Mouse (Mus musculus) liver, embryonic 12.5 days (tissue): ENCODE measurements around the gene Icam5. TPM values are rescaled to one million over a fixed set of nuclear protein-coding genes. Genes with fewer than 3 reads are reported as not detected.

Experiments used
- ATAC-seq: fragments of 200-750 bp; cut with Nextera tagmentation; 2 replicates; pipeline ENCODE4 v1.8.0; 2017; ENCODE audit warnings: moderate number of reproducible peaks, mild to moderate bottlenecking, moderate library complexity
- H3K27ac ChIP-seq: fragments of 300-500 bp; sonication (generic); 2 replicates; pipeline ENCODE4 v1.5.1; 2016; ENCODE audit warnings: mild to moderate bottlenecking
- H3K27me3 ChIP-seq: fragments of 300-500 bp; sonication (generic); replicated peaks from 2 replicates; pipeline ENCODE4 v1.6.1; 2016; ENCODE audit warnings: mild to moderate bottlenecking, moderate library complexity
- H3K36me3 ChIP-seq: fragments of 300-500 bp; sonication (generic); 2 replicates; pipeline ENCODE4 v1.6.1; 2016; ENCODE audit warnings: mild to moderate bottlenecking, moderate library complexity
- H3K4me1 ChIP-seq: fragments of 300-500 bp; sonication (generic); 2 replicates; pipeline ENCODE4 v1.6.1; 2016
- H3K4me2 ChIP-seq: fragments of 300-500 bp; sonication (generic); 2 replicates; pipeline ENCODE4 v1.6.1; 2016; ENCODE audit warnings: mild to moderate bottlenecking, moderate library complexity
- H3K4me3 ChIP-seq: fragments of 300-500 bp; sonication (generic); 2 replicates; pipeline ENCODE4 v1.5.1; 2016; ENCODE audit warnings: mild to moderate bottlenecking, moderate library complexity
- H3K9ac ChIP-seq: fragments of 300-500 bp; sonication (generic); 2 replicates; pipeline ENCODE4 v1.6.1; 2016; ENCODE audit warnings: mild to moderate bottlenecking, moderate library complexity
- H3K9me3 ChIP-seq: fragments of 300-500 bp; sonication (generic); replicated peaks from 2 replicates; pipeline ENCODE4 v1.6.1; 2016; ENCODE audit warnings: mild to moderate bottlenecking, moderate library complexity
- WGBS: fragments of 180-500 bp; shearing (Covaris S2); methylation state at CpG from one replicate; pipeline ENCODE4 v1.1.7; 2016; ENCODE audit not compliant: insufficient replicate concordance; 5-methylcytosine and 5-hydroxymethylcytosine counted together
- microRNA counts: library from miRNA; unstranded; fragments of <30 nt; microRNA quantifications from one replicate; lab custom pipeline; 2017
- microRNA-seq: library from miRNA; unstranded; fragments of <30 nt; microRNA quantifications from one replicate; pipeline ENCODE4, GENCODE M21; 2017
- polyA plus RNA-seq: library from polyadenylated mRNA; unstranded; fragments of >200 nt; fragmentation: Nextera tagmentation; extraction: Ambion mirVana; gene quantifications from 2 replicates; pipeline ENCODE4 v1.2.1, GENCODE M21; 2016

Icam5 gene
- polyA plus RNA-seq, 1 experiment from 2014 or later: 0.42 TPM

DNA sequence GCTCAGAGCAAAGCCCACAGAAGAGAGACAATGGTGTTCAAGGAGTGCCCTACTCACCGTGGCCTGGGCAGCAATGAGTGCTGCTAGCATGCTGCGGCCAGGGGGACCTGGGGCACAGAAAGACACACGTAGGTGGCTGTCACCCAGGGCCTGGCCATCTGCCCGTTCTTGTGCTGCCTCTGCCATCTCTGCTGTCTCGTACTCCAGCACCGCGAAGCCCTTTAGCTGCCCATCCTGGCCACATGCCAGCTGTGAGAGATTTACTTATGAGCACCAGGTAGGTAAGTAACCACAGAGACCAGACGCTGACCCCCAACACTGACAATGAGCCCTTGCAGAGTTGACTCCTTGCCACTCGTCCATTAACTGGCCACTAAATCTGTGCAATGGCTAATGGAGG lies 49.3 kb downstream of the Icam5 start:
- Histone ChIP-seq H3K9me3 (no peaks in the 10 kb centered on the region), H3K36me3 (peaks cover 97% of the 10 kb centered on the region), H3K27ac (no peak overlapping the region), H3K9ac (no peak overlapping the region), H3K4me1 (peaks cover 15% of the 10 kb centered on the region), H3K4me2 (no peak overlapping the region), H3K27me3 (no peaks in the 10 kb centered on the region), H3K4me3 (no peak overlapping the region)
- no peak for ATAC-seq
- WGBS: 82% methylated on average over 9 of the region's 9 CpGs

DNA sequence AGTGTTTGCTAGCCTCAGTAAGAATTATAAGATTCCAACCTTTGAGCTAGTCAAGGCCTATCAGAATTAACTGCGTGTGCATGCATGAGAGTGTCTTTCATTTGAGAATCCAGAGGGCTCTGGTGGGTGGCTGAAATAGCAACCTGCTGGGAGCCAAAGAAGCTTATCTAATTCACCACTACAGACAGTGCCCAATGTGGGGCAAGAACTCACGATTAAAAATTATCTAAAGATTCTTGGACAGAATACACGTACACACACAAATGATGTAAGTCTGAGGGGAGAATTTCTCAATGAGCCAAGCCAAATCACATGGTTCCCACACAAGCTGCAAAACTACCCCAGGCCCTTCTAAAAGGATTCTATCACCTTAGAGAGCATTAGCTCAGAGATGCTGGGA lies 51.5 kb downstream of the Icam5 start:
- Histone ChIP-seq H3K36me3 (peaks cover 97% of the 10 kb centered on the region), H3K4me3 (no peak overlapping the region), H3K9me3 (no peaks in the 10 kb centered on the region), H3K4me1 (peaks cover 25% of the 10 kb centered on the region), H3K9ac (no peak overlapping the region), H3K27ac (no peak overlapping the region), H3K4me2 (no peak overlapping the region), H3K27me3 (no peaks in the 10 kb centered on the region)
- 52% methylated on average over 3 of the region's 3 CpGs for WGBS
- 0 out of 2 replicates have a peak, but pooled peaks have one; percentile 49 for ATAC-seq

MicroRNA genes within 50 kb of the gene (microRNA counts, 519-probe panel; counts per million panel counts)
- 4,826 counts per million, percentile 84 among the panel's probes with 10 or more counts for microRNA mmu-miR-1900 (lab: Ali Mortazavi, UCI)

Small RNA genes within 50 kb of the gene (microRNA-seq; reads per million reads assigned to microRNA genes)
- gene Mir1900 (not detected), gene Mir7082 (1.1 reads per million)

Other genes starting within 250 kb of the Icam5 start
- gene Col5a3, start 217.0 kb upstream of the Icam5 start, polyA plus RNA-seq: 0.02 and 0.06 TPM in 2 replicates
- not detected in 2 replicates for gene Rdh8, start 213.6 kb upstream of the Icam5 start, polyA plus RNA-seq
- 7.9 TPM in 2 replicates for gene A230050P20Rik, start 163.4 kb upstream of the Icam5 start, polyA plus RNA-seq
- 10.5 and 11.3 TPM in 2 replicates for gene Angptl6, start 152.3 kb upstream of the Icam5 start, polyA plus RNA-seq
- 124 and 132 TPM in 2 replicates for gene Ppan, start 143.9 kb upstream of the Icam5 start, polyA plus RNA-seq
- 303 and 313 TPM in 2 replicates for gene Eif3g, start 133.4 kb upstream of the Icam5 start, polyA plus RNA-seq
- gene Dnmt1, start 72.2 kb upstream of the Icam5 start, polyA plus RNA-seq: 97.3 and 101 TPM in 2 replicates
- gene S1pr2, start 55.3 kb upstream of the Icam5 start, polyA plus RNA-seq: 6.6 and 6.7 TPM in 2 replicates
- gene Mrpl4, start 29.3 kb upstream of the Icam5 start, polyA plus RNA-seq: 89.3 and 91.4 TPM in 2 replicates
- gene Icam1, start 16.1 kb upstream of the Icam5 start, polyA plus RNA-seq: 9.9 TPM in 2 replicates
- 231 and 238 TPM in 2 replicates for gene Icam4, start 2.7 kb upstream of the Icam5 start, polyA plus RNA-seq
- 0.62 TPM in 1 of 2 replicates, not detected in the other for gene Zglp1, start 35.0 kb downstream of the Icam5 start, polyA plus RNA-seq
- gene Gm49373, start 41.0 kb downstream of the Icam5 start, polyA plus RNA-seq: 0.77 and 0.98 TPM in 2 replicates
- 48.7 and 49.6 TPM in 2 replicates for gene Fdx1l, start 41.5 kb downstream of the Icam5 start, polyA plus RNA-seq
- gene Gm38431, start 59.9 kb downstream of the Icam5 start, polyA plus RNA-seq: 1.2 and 2.1 TPM in 2 replicates
- 39.8 and 43.8 TPM in 2 replicates for gene Raver1, start 59.9 kb downstream of the Icam5 start, polyA plus RNA-seq
- 8.5 and 10.4 TPM in 2 replicates for gene Tyk2, start 99.2 kb downstream of the Icam5 start, polyA plus RNA-seq
- gene Cdc37, start 117.9 kb downstream of the Icam5 start, polyA plus RNA-seq: 221 and 228 TPM in 2 replicates
- gene Pde4a, start 133.6 kb downstream of the Icam5 start, polyA plus RNA-seq: 2.6 and 2.9 TPM in 2 replicates
- 39.8 and 41.6 TPM in 2 replicates for gene Keap1, start 207.3 kb downstream of the Icam5 start, polyA plus RNA-seq
- 0.10 and 0.12 TPM in 2 replicates for gene S1pr5, start 216.4 kb downstream of the Icam5 start, polyA plus RNA-seq
- 85.7 and 85.9 TPM in 2 replicates for gene Atg4d, start 233.2 kb downstream of the Icam5 start, polyA plus RNA-seq